Mouse (Mus musculus) mature B cell (primary cell): ENCODE data around the gene Pah.

Source experiments
- in situ Hi-C: fragments of 300-500 bp; cut with MboI; formaldehyde crosslinking; loops from 2 replicates; pipeline ENCODE4 v1.14.3; 2019

Gene Pah

GRCm38 (mm10) chr10:87521646-87522045 lies at the start of gene Pah:
Gene Pah, plus strand, starts transcription at chr10:87521795.
- in situ Hi-C loops, result no loop called here

GRCm38 (mm10) chr10:87473475-87474131 lies 48.0 kb upstream of the Pah start:
- in situ Hi-C loops, result no loop called here

DNA sequence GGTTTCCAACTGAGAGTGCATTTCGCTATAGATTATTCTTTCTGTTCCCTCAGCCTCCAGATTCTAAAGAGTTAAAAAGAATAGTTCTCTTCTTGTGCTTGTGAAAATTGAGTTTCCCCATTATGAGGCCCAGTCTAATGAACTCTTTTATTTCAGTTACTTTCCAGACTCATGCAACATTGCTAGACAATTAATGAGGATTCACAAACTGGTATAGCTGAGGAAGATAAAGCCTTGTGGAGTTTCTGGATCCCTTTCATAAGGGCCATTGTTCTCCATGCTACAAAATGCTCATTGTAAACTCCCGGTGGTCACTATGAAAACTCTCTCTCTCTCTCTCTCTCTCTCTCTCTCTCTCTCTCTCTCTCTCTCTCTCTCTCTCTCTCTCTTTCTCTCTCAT lies 46.6 kb upstream of the Pah start:
- in situ Hi-C loops, result no loop called here

- in situ Hi-C loops, result no loop called here
Observed at GRCm38 (mm10) chr10:87477895-87478294, 43.7 kb upstream of the Pah start.

- in situ Hi-C loops, result no loop called here
Observed at GRCm38 (mm10) chr10:87484831-87485720, 36.5 kb upstream of the Pah start.

DNA sequence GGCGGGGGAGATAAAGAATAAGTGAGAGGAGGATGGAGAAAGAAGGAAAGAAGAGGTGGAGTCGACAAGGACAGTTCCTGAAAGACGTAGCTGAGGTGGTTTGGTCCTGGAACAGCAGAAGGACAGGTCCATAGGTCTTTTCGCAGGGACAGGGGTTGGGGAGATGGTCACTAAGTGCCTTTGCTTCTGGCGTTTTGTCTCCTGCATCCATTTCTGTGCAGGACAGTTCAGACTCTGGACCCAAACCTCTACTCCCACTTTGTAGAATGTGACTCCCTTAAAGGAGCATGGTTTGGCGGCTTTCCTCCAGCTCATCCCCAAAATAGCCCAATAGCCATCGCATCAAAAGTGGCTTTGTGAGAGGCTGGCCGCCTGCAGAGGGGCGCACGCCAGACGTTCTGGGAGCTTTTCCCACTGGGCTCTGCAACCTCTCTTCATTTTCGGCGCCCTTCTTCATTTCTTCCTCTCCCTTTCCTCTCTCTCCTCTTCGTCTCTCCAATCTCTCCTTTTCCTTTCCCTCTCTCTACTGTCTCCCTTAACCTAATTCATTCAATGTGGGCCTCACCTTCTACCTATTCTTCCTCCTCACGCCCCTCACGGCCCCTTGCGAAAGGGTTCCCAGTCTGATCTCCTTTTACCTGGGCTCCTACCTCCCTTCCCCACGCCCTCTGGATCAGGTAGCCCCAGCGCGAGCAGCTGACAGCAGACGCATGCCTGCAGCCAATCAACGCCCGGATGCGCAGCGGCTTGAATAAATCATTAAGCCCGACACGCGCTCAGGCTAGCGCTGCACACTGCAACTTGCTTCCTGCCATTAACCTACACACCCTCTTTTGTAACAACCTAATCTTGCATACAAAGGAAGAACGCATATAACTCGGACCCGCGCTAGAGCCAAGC lies 35.6 kb upstream of the Pah start:
- in situ Hi-C loops, result no loop called here

- in situ Hi-C loops, result no loop called here
Observed at GRCm38 (mm10) chr10:87488429-87489145, 33.0 kb upstream of the Pah start.

DNA sequence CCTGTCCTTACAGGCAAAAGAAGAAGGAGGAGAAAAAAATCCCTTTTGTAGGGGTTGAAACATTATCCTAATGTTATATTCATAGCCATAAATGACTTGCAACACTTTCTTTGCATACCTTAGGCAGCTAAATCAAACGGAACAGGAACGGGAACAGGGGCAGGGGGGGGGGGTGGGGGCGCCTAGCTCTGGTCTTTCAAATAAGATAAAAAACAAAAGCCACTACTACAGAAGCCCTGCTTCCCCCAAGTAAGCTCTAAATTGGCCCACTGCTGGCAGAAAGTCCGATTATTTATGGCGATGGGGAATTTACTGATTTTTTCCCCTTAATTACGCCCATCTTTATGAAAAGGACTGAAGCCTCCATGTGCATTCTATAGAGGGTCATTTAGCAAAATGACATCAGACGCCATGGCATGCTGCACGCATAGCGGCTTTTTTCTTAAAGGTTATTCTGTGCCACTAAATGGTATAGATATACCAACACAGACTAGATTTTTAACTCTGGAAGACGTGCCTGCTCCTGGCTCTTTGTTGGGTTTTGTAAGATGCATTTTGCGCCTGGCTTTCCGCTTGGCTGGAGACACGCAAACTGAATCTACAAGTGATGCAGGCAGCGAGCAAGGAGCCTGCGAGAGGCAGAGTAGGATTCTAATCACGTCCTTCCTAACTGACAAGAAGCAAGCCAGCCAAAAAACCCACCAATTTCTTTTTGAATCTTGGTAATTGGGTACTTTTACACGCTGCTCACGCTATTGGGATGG lies 32.2 kb upstream of the Pah start:
- in situ Hi-C loops, result no loop called here

GRCm38 (mm10) chr10:87490328-87490727 lies 31.3 kb upstream of the Pah start:
- in situ Hi-C loops, result no loop called here

DNA sequence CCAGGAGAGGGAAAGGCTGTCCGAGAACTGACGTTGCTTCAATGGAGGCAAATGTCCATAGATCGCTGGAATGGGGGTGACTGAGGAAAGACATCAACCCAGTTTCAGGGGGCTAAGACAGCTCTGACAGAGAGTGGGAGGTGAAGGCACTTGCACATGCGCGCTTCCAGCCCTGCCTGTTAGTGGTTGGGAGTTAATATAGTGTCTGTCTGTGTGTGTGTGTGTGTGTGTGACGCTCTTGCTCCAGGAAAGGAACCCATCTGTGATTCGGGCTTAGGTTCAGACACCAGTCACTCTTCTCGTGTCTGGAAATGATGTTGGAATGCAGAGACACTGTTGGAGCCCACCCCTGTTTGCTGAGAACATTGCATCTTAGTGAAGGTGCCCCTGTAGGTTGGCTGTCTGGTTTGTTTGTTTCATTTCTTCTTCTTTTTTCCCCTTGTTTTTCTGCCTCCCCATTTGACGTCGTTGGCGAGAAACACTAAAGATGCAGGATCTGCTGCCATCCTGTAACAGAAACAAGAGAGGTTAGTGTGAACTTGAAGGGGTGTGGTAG lies 30.0 kb upstream of the Pah start:
- in situ Hi-C loops, result no loop called here

DNA sequence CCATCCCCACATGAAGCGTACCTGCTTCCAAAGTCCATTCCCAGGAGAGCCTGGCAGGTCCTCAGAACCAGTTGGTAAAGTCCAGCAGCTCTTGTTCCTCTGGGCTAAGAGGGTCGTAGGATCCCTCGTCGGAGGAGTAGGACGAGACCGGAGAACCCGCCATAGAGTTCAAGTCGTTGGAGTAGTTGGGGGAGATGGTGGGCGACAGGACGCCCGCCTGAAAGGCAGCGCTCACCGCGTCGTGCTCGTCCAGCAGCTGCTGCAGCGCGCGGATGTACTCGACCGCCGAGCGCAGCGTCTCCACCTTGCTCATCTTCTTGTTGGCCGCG lies 29.3 kb upstream of the Pah start:
- in situ Hi-C loops, result no loop called here

DNA sequence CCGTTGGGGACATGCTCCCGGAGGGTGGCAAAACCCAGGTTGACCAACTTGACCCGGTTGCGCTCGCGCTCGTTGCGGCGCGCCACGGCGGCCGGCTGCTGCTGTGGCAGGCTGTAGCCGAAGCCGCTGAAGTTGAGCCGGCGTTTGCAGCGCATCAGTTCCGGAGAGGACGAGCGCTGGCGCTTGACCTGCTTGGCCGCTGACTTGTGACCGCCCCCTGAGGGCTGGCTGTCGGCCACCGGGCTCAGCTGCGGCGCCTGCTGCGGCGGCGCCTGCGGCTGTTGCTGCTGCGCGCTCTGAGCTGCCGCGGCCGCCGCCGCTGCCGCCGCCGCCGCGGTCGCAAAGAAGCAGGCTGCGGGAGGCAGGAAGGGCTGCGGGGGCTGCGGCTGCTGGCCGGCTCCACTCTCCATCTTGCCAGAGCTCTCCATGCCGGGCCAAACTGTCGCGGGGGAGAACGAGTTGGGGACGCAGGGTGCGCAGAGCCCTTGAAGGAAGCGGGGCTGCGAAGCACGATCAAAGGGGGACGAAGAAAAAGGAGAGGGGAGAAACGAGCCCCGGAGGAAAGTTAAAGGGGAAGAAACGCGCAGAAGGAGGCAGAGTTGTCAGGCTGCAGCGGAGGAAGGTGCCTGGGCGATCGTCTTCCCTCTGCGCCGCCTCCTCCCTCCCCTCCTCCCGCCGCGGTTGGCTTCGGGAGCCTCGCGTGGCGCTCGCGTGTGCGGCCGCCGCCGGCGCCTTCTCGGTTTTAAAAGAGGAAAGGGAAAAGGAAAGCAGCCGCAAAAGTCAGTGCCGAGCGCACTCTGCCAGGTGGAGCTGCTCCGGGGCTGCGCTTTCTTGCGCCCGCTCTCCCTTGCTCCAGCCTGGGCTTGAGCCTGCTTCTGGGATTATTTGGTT lies 28.7 kb upstream of the Pah start:
- in situ Hi-C loops, result no loop called here

DNA sequence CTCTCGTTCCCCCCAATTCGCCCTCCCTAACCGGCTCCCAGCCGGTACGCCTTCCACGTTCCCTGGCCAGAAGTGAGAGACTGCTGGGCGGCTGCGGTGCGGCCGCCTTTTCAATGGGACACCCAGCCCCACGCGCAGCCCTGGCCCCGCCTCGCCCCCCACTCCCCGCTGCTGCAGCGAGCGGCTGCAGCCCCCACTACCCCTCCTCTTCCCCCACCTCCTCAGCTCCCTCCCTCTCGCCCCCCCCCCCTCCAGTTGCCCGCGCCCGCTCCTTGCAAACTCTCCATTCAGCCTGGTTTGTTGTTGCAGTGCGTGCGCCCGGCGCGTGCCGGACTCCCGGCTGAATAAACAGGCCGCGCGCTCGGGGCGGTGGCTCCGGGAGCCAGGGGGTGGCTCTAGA lies 28.0 kb upstream of the Pah start, which contains the start of gene Ascl1:
Ascl1 (minus strand) TSS at position 85 of the 400 bp plus-strand sequence.
- in situ Hi-C loops, result no loop called here

DNA sequence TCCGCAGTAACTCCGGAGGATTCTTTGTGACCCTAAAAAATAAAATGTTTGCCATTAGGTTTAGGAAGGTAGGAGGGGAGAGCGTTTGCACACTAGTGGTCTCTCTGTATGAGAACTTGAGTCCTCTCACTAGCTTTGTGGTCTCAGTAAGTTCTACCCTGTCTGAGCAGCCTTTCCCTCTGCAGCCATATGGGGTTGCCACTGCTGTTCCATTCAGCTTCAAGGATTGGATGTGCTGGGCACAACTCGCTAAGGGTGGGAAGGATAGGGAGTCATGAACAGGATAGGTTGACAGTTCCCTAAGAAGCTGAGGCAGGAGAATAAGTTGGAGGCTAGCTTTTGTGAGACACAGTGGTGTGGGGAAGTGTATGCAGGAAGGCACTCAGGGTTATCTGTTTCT lies 27.4 kb upstream of the Pah start:
- in situ Hi-C loops, result no loop called here

GRCm38 (mm10) chr10:87494596-87494995 lies 27.0 kb upstream of the Pah start:
- in situ Hi-C loops, result no loop called here

- in situ Hi-C loops, result no loop called here
Observed at GRCm38 (mm10) chr10:87497056-87497455, 24.5 kb upstream of the Pah start.

DNA sequence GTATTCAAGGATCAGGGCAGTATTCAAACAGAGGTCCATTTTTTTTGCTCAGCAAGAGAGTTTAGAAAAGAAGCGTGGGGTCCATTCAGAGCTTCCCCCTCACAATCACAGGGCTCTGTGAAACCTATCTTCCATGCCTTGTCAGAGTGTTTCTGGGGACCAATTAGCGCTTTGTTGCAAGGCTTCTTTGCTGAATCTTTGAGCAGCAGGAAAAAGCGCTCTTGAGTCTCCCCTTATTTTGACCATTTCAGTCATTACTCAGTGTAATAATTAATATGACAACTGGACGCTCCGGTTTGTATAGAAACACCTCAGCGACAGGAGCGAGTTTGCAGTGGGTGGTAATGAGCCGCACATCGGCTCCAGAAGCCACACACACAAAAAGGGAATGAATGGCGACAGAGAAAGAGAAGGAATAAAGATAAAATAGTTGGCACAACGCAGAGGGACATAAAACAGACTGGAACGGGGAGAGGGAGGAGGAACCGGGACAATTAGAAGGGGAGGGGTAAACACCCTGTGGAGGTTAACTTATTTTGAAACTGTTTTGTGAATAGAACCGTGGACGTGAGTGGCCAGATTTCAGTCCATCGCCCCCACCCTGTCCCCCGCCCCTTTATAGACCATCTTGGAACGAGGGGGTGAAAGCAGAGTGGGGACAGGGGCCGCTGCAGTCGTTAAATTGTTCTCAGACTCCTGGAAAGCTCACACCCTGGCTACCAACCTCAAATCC lies 20.5 kb upstream of the Pah start:
- in situ Hi-C loops, result loop anchor here (10.0 kb wide), 1 partner anchor 476 kb away; no protein-coding TSS in a partner anchor

DNA sequence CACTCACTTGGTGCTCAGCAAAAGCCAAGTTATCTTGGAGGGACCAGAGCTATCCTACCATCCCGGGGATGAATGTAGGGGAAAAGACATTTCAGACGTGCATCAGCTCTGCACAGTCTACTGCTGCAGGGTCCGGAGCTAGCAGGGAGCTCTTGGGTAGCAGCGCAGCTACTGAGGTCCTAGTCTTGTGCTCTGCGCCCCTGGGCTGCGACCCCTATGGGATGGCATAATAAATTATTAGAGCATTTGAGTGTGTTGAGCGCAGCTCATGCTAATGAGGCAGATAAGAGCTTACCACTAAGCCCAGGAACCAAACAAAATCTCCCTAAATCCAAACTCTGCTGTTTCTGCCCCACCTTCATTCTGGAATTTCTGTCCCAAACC lies 19.9 kb upstream of the Pah start:
- in situ Hi-C loops, result loop anchor here (10.0 kb wide), 1 partner anchor 477 kb away; no protein-coding TSS in a partner anchor

DNA sequence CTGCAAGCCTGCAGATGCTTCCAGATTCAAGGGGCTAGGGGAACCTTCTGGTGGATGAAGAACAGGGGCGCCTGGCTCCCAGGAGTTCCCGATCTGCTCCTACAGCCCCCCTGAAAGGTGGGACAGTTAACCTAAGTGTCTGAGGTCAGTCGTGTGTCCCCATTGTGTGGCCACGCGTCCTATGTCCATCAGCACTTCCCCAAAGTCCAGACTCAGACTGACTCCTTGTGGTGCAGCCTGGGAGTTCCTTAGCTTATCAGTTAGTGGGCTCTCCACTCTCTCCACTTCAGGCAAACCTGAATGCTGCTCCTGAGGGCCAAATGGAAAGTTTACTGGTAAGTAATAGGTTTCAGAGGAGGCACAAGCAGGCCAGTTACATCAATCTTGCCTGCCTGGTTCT lies 19.3 kb upstream of the Pah start:
- in situ Hi-C loops, result loop anchor here (10.0 kb wide), 1 partner anchor 477 kb away; no protein-coding TSS in a partner anchor
